Mouse (Mus musculus) heart, postnatal 10 days (tissue): Measurements from ENCODE around the gene Atp1a1. TPM values are rescaled to one million over a fixed set of nuclear protein-coding genes. Genes with fewer than 3 reads are reported as not detected.

ENCODE experiments used
- total RNA-seq, 2 experiments: library from RNA; stranded (reverse); gene quantifications; 2 replicates each; pipeline ENCODE4 v1.2.3; 2021

The Atp1a1 gene
- total RNA-seq, 2 experiments from 2014 or later: 897 to 1,002 TPM

Other genes starting within 250 kb of the Atp1a1 start
- gene Igsf3, start 227.6 kb downstream of the Atp1a1 start, total RNA-seq: 10 to 100 TPM; 21.6 to 24.9 TPM
- gene Mab21l3, start 244.3 kb upstream of the Atp1a1 start, total RNA-seq: under 1 TPM in 1 of 2 experiments, not detected in 1; 0.12 TPM